Mouse (Mus musculus) ES-Bruce4 (cell line): ENCODE measurements around the gene Sgms2.

Experiments
- CTCF ChIP-seq: IDR thresholded peaks from one replicate; pipeline ENCODE4 v1.8.1; 2011; ENCODE audit warnings: low read depth, low read length
- POLR2A ChIP-seq: IDR thresholded peaks from one replicate; pipeline ENCODE4 v1.8.1; 2011; ENCODE audit warnings: low read length; ENCODE audit not compliant: insufficient read depth

DNA sequence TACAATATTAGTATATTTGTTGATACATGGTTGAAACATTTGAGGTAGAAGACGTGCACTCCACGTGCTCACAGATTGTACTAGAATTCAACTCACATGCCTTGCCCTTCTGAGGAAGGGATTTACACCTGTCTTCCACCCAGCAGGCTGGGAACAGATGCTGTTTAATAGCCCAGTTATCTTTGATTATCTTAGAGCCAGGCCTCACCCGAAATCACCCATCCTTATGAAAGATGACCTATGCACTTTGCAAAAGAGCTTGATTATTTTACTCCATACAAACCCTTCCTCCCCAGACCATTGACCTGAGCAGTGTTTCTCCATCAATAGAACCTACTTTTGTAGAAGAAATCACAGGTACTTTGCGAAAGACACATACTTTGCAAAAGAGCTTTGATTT is 180.6 kb downstream of the Sgms2 start:
- TF ChIP-seq POLR2A (no peak), CTCF (no peak)
